Mouse (Mus musculus) heart, embryonic 14.5 days (tissue): ENCODE results near the gene 1810030O07Rik. TPM values are rescaled to one million over a fixed set of nuclear protein-coding genes. Genes with fewer than 3 reads are reported as not detected.
A peak's percentile ranks its signal among the peaks of the same experiment; 100 is the strongest.

Experiments
- ATAC-seq: fragments of 200-750 bp; cut with Nextera tagmentation; 2 replicates; pipeline ENCODE4 v1.8.0; 2017; ENCODE audit warnings: low read depth, moderate TSS enrichment; ENCODE audit not compliant: insufficient number of reproducible peaks, insufficient read depth, low FRiP score
- H3K27ac ChIP-seq, 2 experiments: fragments of 200-500 bp in 1 of 2; fragments of 300-500 bp in 1 of 2; sonication (generic) in 1 of 2; replicated peaks in 1 of 2; 2 replicates each; pipeline ENCODE4 v1.5.1; 2012 to 2014; ENCODE audit warnings: low read depth in 2 of 2, low read length in 2 of 2, control low read depth in 1 of 2, mild to moderate bottlenecking in 1 of 2, mixed read lengths in 1 of 2; ENCODE audit not compliant: control insufficient read depth in 1 of 2, insufficient read depth in 1 of 2
- H3K27me3 ChIP-seq: fragments of 300-500 bp; sonication (generic); 2 replicates; pipeline ENCODE4 v1.6.1; 2014; ENCODE audit warnings: mild to moderate bottlenecking, low read length, control low read depth; ENCODE audit not compliant: control insufficient read depth, insufficient read depth
- H3K36me3 ChIP-seq: fragments of 300-500 bp; sonication (generic); 2 replicates; pipeline ENCODE4 v1.6.1; 2014; ENCODE audit warnings: mild to moderate bottlenecking, control low read depth, low read length, mixed read lengths; ENCODE audit not compliant: control insufficient read depth, insufficient read depth
- H3K4me1 ChIP-seq, 2 experiments: fragments of 200-500 bp in 1 of 2; fragments of 300-500 bp in 1 of 2; sonication (generic) in 1 of 2; 2 replicates each; pipeline ENCODE4 v1.6.1; 2012 to 2014; ENCODE audit warnings: low read length in 2 of 2, control low read depth in 1 of 2, mixed read lengths in 1 of 2; ENCODE audit not compliant: control insufficient read depth in 2 of 2, insufficient read depth in 2 of 2
- H3K4me2 ChIP-seq: fragments of 300-500 bp; sonication (generic); 2 replicates; pipeline ENCODE4 v1.6.1; 2014; ENCODE audit warnings: mild to moderate bottlenecking, low read length
- H3K4me3 ChIP-seq, 2 experiments: fragments of 200-500 bp in 1 of 2; fragments of 300-500 bp in 1 of 2; sonication (generic) in 1 of 2; 2 replicates each; pipeline ENCODE4 v1.5.1; 2012 to 2014; ENCODE audit warnings: low read length in 2 of 2, mild to moderate bottlenecking in 2 of 2, control low read depth in 1 of 2, low read depth in 1 of 2, moderate library complexity in 1 of 2; ENCODE audit not compliant: control insufficient read depth in 1 of 2, insufficient read depth in 1 of 2
- H3K9ac ChIP-seq: fragments of 300-500 bp; sonication (generic); 2 replicates; pipeline ENCODE4 v1.6.1; 2014; ENCODE audit warnings: mild to moderate bottlenecking, low read length
- H3K9me3 ChIP-seq: fragments of 300-500 bp; sonication (generic); 2 replicates; pipeline ENCODE4 v1.6.1; 2016; ENCODE audit warnings: low read length, control low read depth; ENCODE audit not compliant: control insufficient read depth
- WGBS: fragments of 180-500 bp; shearing (Covaris S2); extraction: QIAGEN DNeasy Blood & Tissue Kit; methylation state at CpG from one replicate; pipeline ENCODE4 v1.1.7; 2014; 5-methylcytosine and 5-hydroxymethylcytosine counted together
- polyA plus RNA-seq: library from polyadenylated mRNA; unstranded; fragments of >200 nt; fragmentation: Nextera tagmentation; extraction: Ambion mirVana; gene quantifications from 2 replicates; pipeline ENCODE4 v1.2.1, GENCODE M21; 2014

The 1810030O07Rik gene
- 25.6 and 29.9 TPM in 2 replicates for polyA plus RNA-seq

DNA sequence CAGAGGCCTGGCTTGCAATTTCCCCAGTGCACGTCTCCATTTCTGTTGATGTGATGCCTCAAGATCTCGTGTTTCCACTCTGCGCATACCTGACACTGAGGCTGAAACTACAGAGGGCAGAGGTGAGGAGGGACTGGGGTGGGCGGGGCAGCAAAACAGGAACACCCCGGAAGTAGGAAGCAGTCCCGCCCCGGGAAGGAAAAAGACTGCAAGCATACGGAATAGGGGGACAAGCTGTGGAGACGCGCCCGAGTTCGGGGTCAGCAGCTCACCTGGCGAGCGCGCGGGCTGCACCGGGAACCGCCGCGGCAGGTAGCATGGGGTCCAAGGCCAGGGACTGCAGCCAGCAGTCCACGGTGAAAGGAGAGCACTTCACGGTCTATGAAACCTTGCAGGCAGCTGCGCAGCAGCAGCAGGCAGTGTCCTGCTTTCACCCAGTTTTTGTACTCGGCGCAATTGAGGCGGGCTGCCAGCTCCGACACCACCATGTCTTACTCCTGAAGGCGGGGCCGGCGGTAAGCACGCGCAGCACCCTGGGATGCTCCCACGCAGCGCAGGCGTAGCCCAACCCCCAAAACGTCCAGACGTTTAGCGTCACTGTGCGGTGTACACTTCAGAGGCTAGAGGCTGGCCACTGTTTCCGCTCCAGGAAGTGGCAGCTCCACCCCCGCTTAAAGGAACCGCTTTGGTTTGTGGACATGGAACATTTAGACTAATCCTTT is at the start of gene 1810030O07Rik:
Gene 1810030O07Rik, minus strand, starts transcription at position 615 of the 722 bp plus-strand sequence.
- Histone ChIP-seq H3K4me1 (no peaks in the 10 kb centered on the region; a peak in 2 of 4 replicates), H3K27ac (peak within 1 kb of the TSS; percentile 89 to 91), H3K36me3 (peaks cover 15% of the 10 kb centered on the region; the same call in 1 of the 2 replicates), H3K4me2 (peak within 1 kb of the TSS; percentile 61), H3K9ac (peak within 1 kb of the TSS; percentile 84), H3K27me3 (no peaks in the 10 kb centered on the region), H3K9me3 (no peaks in the 10 kb centered on the region), H3K4me3 (peak within 1 kb of the TSS; percentile 69 to 96)
- peak; percentile 98 for ATAC-seq
- 6% methylated on average over 42 of the region's 42 CpGs for WGBS

DNA sequence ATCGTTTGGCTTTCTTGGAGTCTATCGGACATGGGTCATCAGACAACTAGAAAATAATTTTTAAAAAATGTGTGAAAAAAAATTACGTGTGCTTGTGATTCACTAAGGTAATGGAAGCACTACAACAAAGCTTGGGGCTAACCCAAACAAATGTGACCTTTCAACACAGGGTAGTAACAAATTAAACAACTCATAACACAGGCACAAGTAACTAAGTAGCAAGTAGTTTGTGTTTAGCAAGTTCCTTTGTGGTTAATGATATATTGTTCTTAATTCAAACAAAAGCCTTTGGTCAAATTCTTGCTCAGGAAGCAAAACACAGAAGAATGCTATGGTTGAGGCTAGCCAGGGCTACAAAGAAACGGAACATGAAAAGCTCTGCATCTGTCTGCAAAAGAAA is 42.6 kb upstream of the 1810030O07Rik start:
- WGBS, result 80% methylated on average over 4 of the region's 4 CpGs
- Histone ChIP-seq H3K4me2 (no peak overlapping the region), H3K4me3 (no peak overlapping the region), H3K27me3 (no peaks in the 10 kb centered on the region), H3K27ac (no peak overlapping the region), H3K4me1 (no peaks in the 10 kb centered on the region), H3K36me3 (peaks cover 72% of the 10 kb centered on the region), H3K9ac (no peak overlapping the region), H3K9me3 (no peaks in the 10 kb centered on the region)
- ATAC-seq, result no peak

DNA sequence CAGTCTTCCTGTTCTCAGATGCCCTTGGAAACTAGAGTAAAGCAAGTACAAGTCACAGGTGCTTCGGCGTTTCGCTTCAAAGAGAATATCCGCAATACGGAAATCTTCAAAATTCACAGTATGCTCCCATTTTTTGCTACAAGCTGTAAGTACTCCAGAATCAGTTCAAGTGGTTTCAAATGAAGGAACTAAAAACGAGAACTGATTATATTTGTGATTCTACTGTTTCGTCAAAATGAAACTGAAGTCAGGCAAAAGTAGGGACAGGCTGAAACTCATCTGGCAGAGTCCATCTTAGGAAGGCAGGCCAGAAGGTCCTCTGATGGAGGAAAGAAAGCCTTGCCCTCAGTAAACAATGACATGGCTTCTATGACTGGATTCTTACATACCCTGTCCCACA is 40.3 kb upstream of the 1810030O07Rik start:
- H3K36me3 ChIP-seq, result peaks cover 70% of the 10 kb centered on the region
- no peak overlapping the region for H3K4me2 ChIP-seq
- H3K4me3 ChIP-seq, result no peak overlapping the region
- no peaks in the 10 kb centered on the region for H3K27me3 ChIP-seq
- no peak overlapping the region for H3K9ac ChIP-seq
- ATAC-seq, result no peak
- H3K4me1 ChIP-seq, result no peaks in the 10 kb centered on the region
- no peaks in the 10 kb centered on the region for H3K9me3 ChIP-seq
- WGBS, result 88% methylated on average over 7 of the region's 7 CpGs
- H3K27ac ChIP-seq, result no peak overlapping the region

DNA sequence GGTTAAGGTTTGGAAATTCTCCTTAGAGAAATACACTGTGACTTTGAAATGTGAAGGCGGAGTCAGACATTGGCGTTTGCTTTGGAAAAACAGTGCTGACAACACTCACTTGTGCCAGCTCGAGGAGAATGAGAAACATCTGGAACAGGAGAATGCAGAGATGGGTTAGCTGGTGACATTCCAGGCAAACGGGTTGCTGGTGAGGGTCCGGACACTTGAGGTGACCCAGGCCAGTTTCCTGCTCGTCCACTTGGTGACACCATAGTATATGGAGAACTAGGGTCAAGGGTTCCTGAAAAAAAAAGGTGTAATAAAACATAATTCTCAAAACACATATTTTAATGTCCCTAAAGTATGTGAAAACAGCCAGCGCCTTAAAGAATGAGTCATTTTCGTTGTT is 13.4 kb upstream of the 1810030O07Rik start:
- peaks cover 67% of the 10 kb centered on the region for H3K36me3 ChIP-seq
- ATAC-seq, result no peak
- H3K9me3 ChIP-seq, result no peaks in the 10 kb centered on the region
- 65% methylated on average over 8 of the region's 8 CpGs for WGBS
- H3K27me3 ChIP-seq, result no peaks in the 10 kb centered on the region
- no peak overlapping the region for H3K9ac ChIP-seq
- H3K4me2 ChIP-seq, result no peak overlapping the region
- H3K4me1 ChIP-seq, result no peaks in the 10 kb centered on the region
- H3K4me3 ChIP-seq, result no peak overlapping the region
- H3K27ac ChIP-seq, result no peak overlapping the region

DNA sequence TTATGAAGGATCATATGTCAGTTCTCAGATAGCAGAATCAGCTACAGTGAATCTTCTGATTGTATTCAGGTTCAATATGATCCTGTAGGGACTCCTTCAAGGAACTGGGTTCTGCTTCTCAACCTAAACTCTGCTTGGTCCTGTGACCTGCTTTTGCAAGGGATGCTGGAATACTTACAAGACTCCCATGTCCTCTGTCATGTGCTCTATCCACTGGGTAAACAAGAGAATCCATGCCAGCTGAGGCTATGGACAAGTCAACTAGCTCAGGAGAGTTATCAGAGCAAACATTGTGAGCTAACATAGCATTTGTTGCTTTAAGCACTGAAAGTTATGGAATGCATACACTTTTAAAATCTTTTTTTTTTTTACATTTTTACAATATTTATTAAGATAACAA is 12.6 kb upstream of the 1810030O07Rik start:
- no peak overlapping the region for H3K9ac ChIP-seq
- no peaks in the 10 kb centered on the region for H3K9me3 ChIP-seq
- H3K36me3 ChIP-seq, result peaks cover 66% of the 10 kb centered on the region
- no peaks in the 10 kb centered on the region for H3K27me3 ChIP-seq
- H3K4me1 ChIP-seq, result no peaks in the 10 kb centered on the region
- H3K4me3 ChIP-seq, result no peak overlapping the region
- no peak overlapping the region for H3K27ac ChIP-seq
- ATAC-seq, result no peak
- H3K4me2 ChIP-seq, result no peak overlapping the region

DNA sequence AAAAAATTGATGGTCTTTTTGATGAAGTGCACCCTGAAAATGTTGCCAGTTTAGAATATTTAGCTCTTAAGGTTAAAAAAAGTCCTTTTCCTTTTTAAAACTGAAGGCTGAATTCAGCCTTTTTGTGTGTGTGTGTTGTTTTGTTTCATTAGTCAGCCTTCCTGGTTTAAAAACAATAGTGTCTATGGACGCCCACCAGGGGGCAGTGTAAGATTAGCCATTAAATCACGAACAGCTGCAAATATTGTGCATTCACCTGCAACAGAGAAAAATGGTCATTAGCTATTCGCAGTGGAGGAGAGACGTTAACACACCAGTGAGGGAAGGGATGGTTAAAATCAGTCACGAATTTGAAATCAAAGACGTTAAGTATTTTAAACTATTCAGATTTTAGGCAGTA is 3.9 kb upstream of the 1810030O07Rik start:
- ATAC-seq, result no peak
- Histone ChIP-seq H3K27ac (no peak overlapping the region), H3K4me1 (no peaks in the 10 kb centered on the region), H3K9me3 (no peaks in the 10 kb centered on the region), H3K27me3 (no peaks in the 10 kb centered on the region), H3K4me2 (no peak overlapping the region), H3K9ac (no peak overlapping the region), H3K4me3 (no peak overlapping the region), H3K36me3 (peaks cover 38% of the 10 kb centered on the region)
- 25% methylated on average over 6 of the region's 6 CpGs for WGBS

DNA sequence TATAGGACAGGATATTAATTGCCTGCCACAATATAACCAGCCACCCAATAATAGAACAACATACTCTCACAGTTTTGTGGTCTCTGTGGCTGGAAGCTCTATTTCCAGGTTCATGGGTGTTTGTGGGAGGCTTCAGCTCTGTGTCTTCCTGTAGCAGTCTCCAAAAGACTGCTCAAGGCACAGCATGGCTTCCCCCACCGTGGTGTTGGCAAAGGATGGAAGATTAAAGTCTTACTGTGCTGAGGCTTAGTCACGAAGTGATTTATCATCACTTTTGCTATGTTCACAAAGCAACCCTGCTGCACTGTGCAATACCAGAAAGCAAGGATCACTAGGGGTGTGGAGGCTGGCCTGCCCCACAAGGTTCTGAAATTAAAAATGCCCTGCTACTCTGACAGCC is 19.6 kb downstream of the 1810030O07Rik start:
- Histone ChIP-seq H3K4me3 (no peak overlapping the region), H3K4me1 (no peaks in the 10 kb centered on the region), H3K9me3 (no peaks in the 10 kb centered on the region), H3K27me3 (no peaks in the 10 kb centered on the region), H3K4me2 (no peak overlapping the region), H3K27ac (no peak overlapping the region), H3K36me3 (peaks cover 47% of the 10 kb centered on the region), H3K9ac (no peak overlapping the region)
- 63% methylated on average over 2 of the region's 2 CpGs for WGBS
- ATAC-seq, result no peak

DNA sequence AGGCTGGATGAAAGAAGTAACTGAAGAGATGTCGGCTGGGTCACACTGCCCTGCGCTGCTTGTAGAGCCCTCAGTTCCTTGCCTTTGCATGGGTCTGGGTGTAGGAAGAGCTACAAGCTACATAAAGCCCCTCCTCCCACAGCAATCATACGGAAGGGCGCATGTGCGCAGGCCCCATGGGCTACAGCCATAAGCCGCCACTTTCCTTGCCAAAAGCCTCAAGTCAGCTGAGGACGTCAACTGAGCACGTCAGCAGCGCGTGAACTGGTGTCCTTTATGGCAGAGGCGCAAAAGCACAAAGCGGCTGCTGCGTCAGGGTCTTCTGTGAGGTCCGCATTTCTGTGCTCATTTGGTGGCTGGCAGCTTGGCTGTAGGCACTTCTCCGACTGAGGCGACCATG is 21.6 kb downstream of the 1810030O07Rik start:
- Histone ChIP-seq H3K4me3 (no peak overlapping the region), H3K4me2 (no peak overlapping the region), H3K4me1 (no peaks in the 10 kb centered on the region), H3K27ac (no peak overlapping the region), H3K36me3 (peaks cover 36% of the 10 kb centered on the region), H3K9me3 (no peaks in the 10 kb centered on the region), H3K27me3 (no peaks in the 10 kb centered on the region), H3K9ac (no peak overlapping the region)
- 86% methylated on average over 16 of the region's 16 CpGs for whole genome bisulfite sequencing
- ATAC-seq, result no peak
